Mouse (Mus musculus) C2C12 (cell line): Measurements from ENCODE around the gene Adgrl1. TPM values are rescaled to one million over a fixed set of nuclear protein-coding genes. Genes with fewer than 3 reads are reported as not detected.

ENCODE experiments used
- H3K27me3 ChIP-seq: one replicate; pipeline ENCODE4 v1.6.1; 2011; ENCODE audit not compliant: control insufficient read depth, insufficient read depth, insufficient read length
- H3K36me3 ChIP-seq: one replicate; pipeline ENCODE4 v1.6.1; 2011; ENCODE audit not compliant: control insufficient read depth, insufficient read depth
- H3K4me3 ChIP-seq: one replicate; pipeline ENCODE4 v1.5.1; 2011; ENCODE audit warnings: mild to moderate bottlenecking, control low read depth; ENCODE audit not compliant: poor library complexity, insufficient read depth, severe bottlenecking
- H3K79me2 ChIP-seq: one replicate; pipeline ENCODE4 v1.6.1; 2011; ENCODE audit not compliant: control insufficient read depth, insufficient read depth
- H3K79me3 ChIP-seq: one replicate; pipeline ENCODE4 v1.6.1; 2011; ENCODE audit warnings: low read depth, control low read depth
- H3ac ChIP-seq: one replicate; pipeline ENCODE3; 2011; ENCODE audit warnings: low read depth; ENCODE audit not compliant: control insufficient read depth, insufficient read length
- CEBPB ChIP-seq: IDR thresholded peaks from one replicate; pipeline ENCODE4 v1.6.1; 2011; ENCODE audit warnings: low read depth, mild to moderate bottlenecking, control low read depth, moderate library complexity
- CTCF ChIP-seq: IDR thresholded peaks from one replicate; pipeline ENCODE4 v1.5.1; 2011; ENCODE audit not compliant: control insufficient read depth, insufficient read depth, insufficient read length
- FOSL1 ChIP-seq: IDR thresholded peaks from one replicate; pipeline ENCODE4 v1.8.0; 2011; ENCODE audit warnings: mild to moderate bottlenecking, low read length; ENCODE audit not compliant: poor library complexity, insufficient read depth, severe bottlenecking
- MAX ChIP-seq: IDR thresholded peaks from one replicate; pipeline ENCODE4 v1.6.1; 2011; ENCODE audit warnings: mild to moderate bottlenecking, control low read depth
- MYOD1 ChIP-seq: IDR thresholded peaks from one replicate; pipeline ENCODE4 v1.6.1; 2011; ENCODE audit warnings: low read depth; ENCODE audit not compliant: control insufficient read depth, insufficient read length
- MYOG ChIP-seq: IDR thresholded peaks from one replicate; pipeline ENCODE4 v1.6.1; 2011; ENCODE audit not compliant: control insufficient read depth, insufficient read length; ENCODE audit errors: extremely low read depth
- USF1 ChIP-seq: IDR thresholded peaks from one replicate; pipeline ENCODE4 v1.6.1; 2011; ENCODE audit warnings: low read depth, mild to moderate bottlenecking, control low read depth, moderate library complexity
- polyA plus RNA-seq: library from polyadenylated mRNA; unstranded; fragments of >200 nt; fragmentation: generic; extraction: Trizol; gene quantifications from one replicate; pipeline ENCODE4 v1.2.1, GENCODE M21; 2012; ENCODE audit warnings: missing spikeins

Gene Adgrl1
- polyA plus RNA-seq, 1 experiment = 16.6 TPM

GRCm38 (mm10) chr8:83874881-83875655 lies 24.8 kb upstream of the Adgrl1 start:
- Histone ChIP-seq H3ac (peak overlapping the region; percentile 66), H3K4me3 (no peak overlapping the region), H3K27me3 (no peaks in the 10 kb centered on the region), H3K79me2 (no peaks in the 10 kb centered on the region), H3K36me3 (no peaks in the 10 kb centered on the region), H3K79me3 (no peaks in the 10 kb centered on the region)
- no peak for TF ChIP-seq USF1
- no peak for TF ChIP-seq MYOD1
- TF ChIP-seq CTCF = no peak
- TF ChIP-seq MAX = no peak
- no peak for TF ChIP-seq CEBPB
- TF ChIP-seq MYOG = no peak
- no peak for TF ChIP-seq FOSL1

- Histone ChIP-seq H3K79me3 (no peaks in the 10 kb centered on the region), H3K27me3 (no peaks in the 10 kb centered on the region), H3ac (peak overlapping the region; percentile 14), H3K4me3 (no peak overlapping the region), H3K79me2 (no peaks in the 10 kb centered on the region), H3K36me3 (no peaks in the 10 kb centered on the region)
- TF ChIP-seq CTCF = no peak
- TF ChIP-seq CEBPB = no peak
- TF ChIP-seq USF1 = no peak
- no peak for TF ChIP-seq MYOG
Measured at GRCm38 (mm10) chr8:83875656-83876040, 24.3 kb upstream of the Adgrl1 start.

GRCm38 (mm10) chr8:83876080-83876837 lies 23.6 kb upstream of the Adgrl1 start:
- H3K4me3 ChIP-seq = no peak overlapping the region
- TF ChIP-seq FOSL1 (no peak), MAX (no peak), MYOG (no peak), USF1 (no peak), CEBPB (no peak), CTCF (no peak), MYOD1 (no peak)
- no peaks in the 10 kb centered on the region for H3K27me3 ChIP-seq

GRCm38 (mm10) chr8:83876838-83877223 lies 23.1 kb upstream of the Adgrl1 start:
- no peaks in the 10 kb centered on the region for H3K79me2 ChIP-seq
- no peaks in the 10 kb centered on the region for H3K27me3 ChIP-seq
- no peak overlapping the region for H3ac ChIP-seq
- H3K79me3 ChIP-seq = no peaks in the 10 kb centered on the region
- TF ChIP-seq CEBPB (no peak), MYOD1 (no peak), CTCF (no peak), FOSL1 (no peak), MYOG (no peak), MAX (no peak), USF1 (no peak)
- no peaks in the 10 kb centered on the region for H3K36me3 ChIP-seq
- no peak overlapping the region for H3K4me3 ChIP-seq

More at GRCm38 (mm10) chr8:83876080-83876837, 23.6 kb upstream of the Adgrl1 start:
- no peaks in the 10 kb centered on the region for H3K79me2 ChIP-seq
- H3K36me3 ChIP-seq = no peaks in the 10 kb centered on the region
- H3K79me3 ChIP-seq = no peaks in the 10 kb centered on the region
- H3ac ChIP-seq = no peak overlapping the region

GRCm38 (mm10) chr8:83888409-83888808 lies 11.5 kb upstream of the Adgrl1 start:
- no peak overlapping the region for H3K4me3 ChIP-seq
- peaks cover 33% of the 10 kb centered on the region for H3K27me3 ChIP-seq
- no peak for TF ChIP-seq CTCF
- no peaks in the 10 kb centered on the region for H3K79me3 ChIP-seq
- no peak overlapping the region for H3ac ChIP-seq
- H3K79me2 ChIP-seq = no peaks in the 10 kb centered on the region
- no peaks in the 10 kb centered on the region for H3K36me3 ChIP-seq

- Histone ChIP-seq H3K79me2 (no peaks in the 10 kb centered on the region), H3K79me3 (no peaks in the 10 kb centered on the region), H3K36me3 (no peaks in the 10 kb centered on the region), H3K4me3 (no peak overlapping the region), H3ac (no peak overlapping the region), H3K27me3 (peaks cover 35% of the 10 kb centered on the region)
- TF ChIP-seq MAX = no peak
- no peak for TF ChIP-seq CTCF
- TF ChIP-seq CEBPB = no peak
- no peak for TF ChIP-seq MYOG
- TF ChIP-seq USF1 = no peak
- TF ChIP-seq FOSL1 = no peak
- no peak for TF ChIP-seq MYOD1
Measured at GRCm38 (mm10) chr8:83892061-83892460, 7.8 kb upstream of the Adgrl1 start.
